In genomic region chr7:16991681-16992450, GRCm38 (mm10) we compare ENCODE assay signal across 8 mouse cellular contexts. TPM values are rescaled to one million over a fixed set of nuclear protein-coding genes. Genes with fewer than 3 reads are reported as not detected.
DNase-seq lines count a peak whose midpoint lies in the region; ATAC-seq and TF ChIP-seq lines count a peak whose summit lies in the region.

No protein-coding gene starts in this region.

- H3K9ac ChIP-seq in hindbrain, embryonic 13.5 days = 0 out of 2 replicates have a peak overlapping the region, but pooled peaks have one; percentile 19
- H3K9ac ChIP-seq in midbrain, embryonic 16.5 days (ENCODE audit: low read depth, low read length) = no peak overlapping the region; the same call in 1 of the 2 replicates

- no peak overlapping the region for H3K4me2 ChIP-seq in hindbrain, embryonic 13.5 days
- H3K4me2 ChIP-seq in midbrain, embryonic 16.5 days (ENCODE audit: low read length) = peak overlapping the region; percentile 29; the same call in 1 of the 2 replicates

- H3K27me3 ChIP-seq in heart, embryonic 10.5 days (ENCODE audit: insufficient read depth, poor library complexity, severe bottlenecking) = no peaks in the 10 kb centered on the region
- H3K27me3 ChIP-seq in hindbrain, embryonic 13.5 days = peaks cover 13% of the 10 kb centered on the region
- no peaks in the 10 kb centered on the region for H3K27me3 ChIP-seq in midbrain, embryonic 16.5 days (ENCODE audit: control insufficient read depth, insufficient read depth, low read depth, low read length)
- no peaks in the 10 kb centered on the region; the same call in 1 of the 2 replicates for H3K27me3 ChIP-seq in thymus, adult 2 months (ENCODE audit: control insufficient read depth, insufficient read depth, low read length)

- peaks cover 57% of the 10 kb centered on the region for H3K4me1 ChIP-seq in heart, embryonic 10.5 days
- peaks cover 69% of the 10 kb centered on the region for H3K4me1 ChIP-seq in hindbrain, embryonic 13.5 days (replicated peaks)
- H3K4me1 ChIP-seq in midbrain, embryonic 16.5 days (ENCODE audit: control insufficient read depth, insufficient read depth, low read length) = peaks cover 33% of the 10 kb centered on the region
- peaks cover 38% of the 10 kb centered on the region for H3K4me1 ChIP-seq in thymus, adult 2 months (replicated peaks; ENCODE audit: control insufficient read depth, insufficient read depth, low read length)

- TF ChIP-seq POLR2A in thymus, adult 2 months (IDR thresholded peaks at IDR 0.05; ENCODE audit: control insufficient read depth, extremely low read depth, insufficient read depth, low read length, poor library complexity) = no peak

- H3K36me3 ChIP-seq in heart, embryonic 10.5 days = peaks cover 23% of the 10 kb centered on the region
- no peaks in the 10 kb centered on the region for H3K36me3 ChIP-seq in hindbrain, embryonic 13.5 days
- H3K36me3 ChIP-seq in midbrain, embryonic 16.5 days (ENCODE audit: control insufficient read depth, insufficient read depth, low read length) = no peaks in the 10 kb centered on the region
- H3K36me3 ChIP-seq in thymus, adult 2 months (ENCODE audit: control insufficient read depth, insufficient read depth, low read length) = no peaks in the 10 kb centered on the region

- WGBS in heart, embryonic 10.5 days = 61% methylated on average over 18 of the region's 18 CpGs
- 55% methylated on average over 18 of the region's 18 CpGs for WGBS in hindbrain, embryonic 13.5 days
- 51% methylated on average over 18 of the region's 18 CpGs for WGBS in midbrain, embryonic 16.5 days
- 69% methylated on average over 18 of the region's 18 CpGs for WGBS in thymus, adult 2 months

- no peak for TF ChIP-seq CTCF in thymus, adult 2 months (IDR thresholded peaks at IDR 0.05; ENCODE audit: borderline replicate concordance, control insufficient read depth, extremely low read depth, insufficient read depth, low read length, poor library complexity)

- H3K4me3 ChIP-seq in heart, embryonic 10.5 days = peak overlapping the region; percentile 33
- H3K4me3 ChIP-seq in hindbrain, embryonic 13.5 days = no peak overlapping the region
- no peak overlapping the region for H3K4me3 ChIP-seq in midbrain, embryonic 16.5 days (ENCODE audit: low read depth, low read length)
- no peak overlapping the region for H3K4me3 ChIP-seq in thymus, adult 2 months (ENCODE audit: control insufficient read depth, insufficient read depth, low read length)

- H3K9me3 ChIP-seq in heart, embryonic 10.5 days = 0 out of 2 replicates have a peak, but pooled peaks cover 3% of the 10 kb centered on the region
- H3K9me3 ChIP-seq in hindbrain, embryonic 13.5 days = no peaks in the 10 kb centered on the region
- H3K9me3 ChIP-seq in midbrain, embryonic 16.5 days (replicated peaks; ENCODE audit: control insufficient read depth, low read length, poor library complexity, severe bottlenecking) = no peaks in the 10 kb centered on the region

- ATAC-seq in hindbrain, embryonic 13.5 days (ENCODE audit: low FRiP score) = peak; percentile 37; the same call in 1 of the 2 replicates
- ATAC-seq in midbrain, embryonic 16.5 days = peak; percentile 61

- peak overlapping the region; percentile 92 for H3K27ac ChIP-seq in heart, embryonic 10.5 days
- peak overlapping the region; percentile 76 for H3K27ac ChIP-seq in hindbrain, embryonic 13.5 days
- H3K27ac ChIP-seq in midbrain, embryonic 16.5 days (ENCODE audit: low read length) = peak overlapping the region; percentile 76
- no peak overlapping the region for H3K27ac ChIP-seq in thymus, adult 2 months (ENCODE audit: control insufficient read depth, insufficient read depth, low read length)

- peak; percentile 92 for DNase-seq in heart, embryonic 10.5 days (ENCODE audit: low spot score)
- no peak for DNase-seq in heart, adult 11 months
- peak; percentile 62 to 74 for DNase-seq in adrenal gland, postnatal 36 days
- no peak for DNase-seq in thymus, adult 18-20 months
- no peak for DNase-seq in frontal cortex, adult 2 months (ENCODE audit: extremely low spot score in 1 of 2, low spot score in 1 of 2)
- DNase-seq in thymus, adult 2 months = no peak

RNA-seq across cellular contexts. Expression of gene Ccdc8, which starts 0.6 kb away (rescaled TPM):
- polyA plus RNA-seq in heart, embryonic 10.5 days (2016; fragmentation: Nextera tagmentation; extraction: Ambion mirVana) = 13.3 and 19.7 TPM in 2 replicates
- total RNA-seq in adrenal gland, postnatal 36 days (2021) = 10 to 100 TPM; 19.2 to 28.1 TPM
- 5.5 and 5.9 TPM in 2 replicates for polyA plus RNA-seq in hindbrain, embryonic 13.5 days (2015; fragmentation: Nextera tagmentation; extraction: Ambion mirVana)
- polyA plus RNA-seq in midbrain, embryonic 16.5 days (2015; fragmentation: Nextera tagmentation; extraction: Ambion mirVana) = 6.4 and 6.9 TPM in 2 replicates
- 2.1 and 2.6 TPM in 2 replicates for polyA plus RNA-seq in frontal cortex, adult 2 months (2012; rRNA removed)
- polyA plus RNA-seq in thymus, adult 2 months (2012; rRNA removed) = 1.5 and 2.0 TPM in 2 replicates

RNA-seq across cellular contexts. Expression of gene Gm42372, which starts 9.0 kb away (rescaled TPM):
- polyA plus RNA-seq in heart, embryonic 10.5 days (2016; fragmentation: Nextera tagmentation; extraction: Ambion mirVana) = 0.22 and 0.24 TPM in 2 replicates
- total RNA-seq in adrenal gland, postnatal 36 days (2021) = 1 to 10 TPM; 1.1 TPM
- 3.7 and 4.4 TPM in 2 replicates for polyA plus RNA-seq in hindbrain, embryonic 13.5 days (2015; fragmentation: Nextera tagmentation; extraction: Ambion mirVana)
- 7.2 and 7.3 TPM in 2 replicates for polyA plus RNA-seq in midbrain, embryonic 16.5 days (2015; fragmentation: Nextera tagmentation; extraction: Ambion mirVana)
- polyA plus RNA-seq in frontal cortex, adult 2 months (2012; rRNA removed) = 58.7 and 72.7 TPM in 2 replicates
- polyA plus RNA-seq in thymus, adult 2 months (2012; rRNA removed) = 2.3 TPM in 2 replicates

RNA-seq across cellular contexts. Expression of gene Pnmal1, which starts 32.4 kb away (rescaled TPM):
- 0.16 and 0.30 TPM in 2 replicates for polyA plus RNA-seq in heart, embryonic 10.5 days (2016; fragmentation: Nextera tagmentation; extraction: Ambion mirVana)
- 1 to 10 TPM; 3.9 to 4.4 TPM for total RNA-seq in adrenal gland, postnatal 36 days (2021)
- polyA plus RNA-seq in hindbrain, embryonic 13.5 days (2015; fragmentation: Nextera tagmentation; extraction: Ambion mirVana) = 42.0 and 44.5 TPM in 2 replicates
- 83.1 and 89.5 TPM in 2 replicates for polyA plus RNA-seq in midbrain, embryonic 16.5 days (2015; fragmentation: Nextera tagmentation; extraction: Ambion mirVana)
- 63.1 and 73.0 TPM in 2 replicates for polyA plus RNA-seq in frontal cortex, adult 2 months (2012; rRNA removed)
- polyA plus RNA-seq in thymus, adult 2 months (2012; rRNA removed) = not detected in 2 replicates

RNA-seq across cellular contexts. Expression of gene Ppp5c, which starts 35.9 kb away (rescaled TPM):
- 112 and 124 TPM in 2 replicates for polyA plus RNA-seq in heart, embryonic 10.5 days (2016; fragmentation: Nextera tagmentation; extraction: Ambion mirVana)
- total RNA-seq in adrenal gland, postnatal 36 days (2021) = 10 to 100 TPM; 71.5 to 87.2 TPM
- polyA plus RNA-seq in hindbrain, embryonic 13.5 days (2015; fragmentation: Nextera tagmentation; extraction: Ambion mirVana) = 109 and 115 TPM in 2 replicates
- 118 and 127 TPM in 2 replicates for polyA plus RNA-seq in midbrain, embryonic 16.5 days (2015; fragmentation: Nextera tagmentation; extraction: Ambion mirVana)
- 236 and 239 TPM in 2 replicates for polyA plus RNA-seq in frontal cortex, adult 2 months (2012; rRNA removed)
- 359 and 363 TPM in 2 replicates for polyA plus RNA-seq in thymus, adult 2 months (2012; rRNA removed)

RNA-seq across cellular contexts. Expression of gene Pnmal2, which starts 47.4 kb away (rescaled TPM):
- 1.7 and 2.2 TPM in 2 replicates for polyA plus RNA-seq in heart, embryonic 10.5 days (2016; fragmentation: Nextera tagmentation; extraction: Ambion mirVana)
- 10 to 100 TPM; 21.9 to 32.4 TPM for total RNA-seq in adrenal gland, postnatal 36 days (2021)
- 110 and 117 TPM in 2 replicates for polyA plus RNA-seq in hindbrain, embryonic 13.5 days (2015; fragmentation: Nextera tagmentation; extraction: Ambion mirVana)
- polyA plus RNA-seq in midbrain, embryonic 16.5 days (2015; fragmentation: Nextera tagmentation; extraction: Ambion mirVana) = 186 and 206 TPM in 2 replicates
- polyA plus RNA-seq in frontal cortex, adult 2 months (2012; rRNA removed) = 132 and 134 TPM in 2 replicates
- polyA plus RNA-seq in thymus, adult 2 months (2012; rRNA removed) = 2.2 and 3.0 TPM in 2 replicates

Comparison
In these comparisons a context has a peak if more than half of its experiments do, and no peak if none do; other contexts are left out.
1. DNase-seq: peak in heart, embryonic 10.5 days (single experiment) and adrenal gland, postnatal 36 days (2 of 2); none in heart, adult 11 months (single experiment), thymus, adult 18-20 months (0 of 2), frontal cortex, adult 2 months (0 of 2) and thymus, adult 2 months (single experiment).
2. RNA of gene Pnmal1, which starts 32.4 kb away (polyA plus RNA-seq): 83.1 to 89.5 TPM in midbrain, embryonic 16.5 days, 63.1 to 73.0 TPM in frontal cortex, adult 2 months and 42.0 to 44.5 TPM in hindbrain, embryonic 13.5 days; 0.16 to 0.30 TPM in heart, embryonic 10.5 days and not detected in thymus, adult 2 months; every median in the first group is over 10 times any median in the second.